Mouse (Mus musculus) brain, embryonic 14.5 days (tissue): Measurements from ENCODE around the gene Duoxa1.

ENCODE experiments used
- CTCF ChIP-seq: fragments of 200-500 bp; IDR thresholded peaks from 2 replicates; pipeline ENCODE4 v1.5.1; 2012; ENCODE audit warnings: inconsistent platforms, mild to moderate bottlenecking, moderate library complexity, borderline replicate concordance; ENCODE audit not compliant: insufficient read depth, insufficient read length; ENCODE audit errors: extremely low read depth
- POLR2A ChIP-seq: fragments of 200-500 bp; IDR thresholded peaks from 2 replicates; pipeline ENCODE4 v1.6.1; 2012; ENCODE audit warnings: mild to moderate bottlenecking, inconsistent platforms, borderline replicate concordance; ENCODE audit not compliant: poor library complexity, insufficient read depth, insufficient read length, severe bottlenecking; ENCODE audit errors: extremely low read depth

DNA sequence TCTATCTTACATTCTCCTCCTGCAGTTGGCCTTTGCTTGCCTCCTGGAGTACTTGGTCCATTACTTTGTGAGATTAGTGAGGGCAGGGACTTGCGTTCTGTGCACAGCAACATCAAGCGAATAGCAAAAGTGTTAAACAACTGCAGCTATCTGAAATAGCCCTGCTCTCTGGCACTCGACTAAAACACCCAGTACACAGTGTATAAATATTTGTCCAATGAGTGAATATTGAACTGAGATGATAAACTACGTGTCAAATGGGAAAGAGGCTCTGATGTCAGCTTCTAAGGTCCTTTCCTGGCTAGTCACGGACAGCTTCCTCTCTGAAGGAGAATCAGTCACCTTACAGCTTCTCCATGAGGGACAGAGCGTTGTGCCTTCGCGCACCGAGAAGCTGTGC is 29.4 kb downstream of the Duoxa1 start:
- TF ChIP-seq CTCF (no peak), POLR2A (no peak)
